In the genomic region with DNA sequence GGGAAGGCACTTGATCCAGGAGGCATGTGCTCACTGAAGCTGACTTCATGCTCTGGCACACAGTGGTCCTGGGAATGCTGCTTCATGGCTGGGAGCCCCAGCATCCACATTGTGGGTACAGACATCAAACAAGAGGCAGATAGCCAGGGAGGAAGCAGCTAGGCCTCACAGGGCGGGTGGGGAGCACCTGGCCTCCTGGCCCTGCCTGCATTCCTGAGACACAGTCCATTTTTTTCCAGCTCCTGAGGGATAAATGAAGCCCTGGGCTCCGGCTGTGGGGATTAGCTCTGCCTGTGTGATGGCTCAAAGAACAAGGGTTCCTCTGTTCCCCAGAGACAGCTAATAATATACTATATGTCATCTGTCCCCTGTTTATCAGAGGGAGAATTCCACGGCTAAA, we compare ENCODE assay signal across 21 mouse cellular contexts. TPM values are rescaled to one million over a fixed set of nuclear protein-coding genes. Genes with fewer than 3 reads are reported as not detected.
A peak's percentile ranks its signal among the peaks of the same experiment; 100 is the strongest.
DNase-seq lines count a peak whose midpoint lies in the region; ATAC-seq and TF ChIP-seq lines count a peak whose summit lies in the region.
"Had no signal": no experiment of that assay in that cellular context is flagged by ENCODE, and none has a peak within 500 bp of the region (broad histone marks: within the 10 kb centered on the region; RNA-seq: fewer than 3 reads in every experiment).

No protein-coding gene starts in this region.

- H3K27ac ChIP-seq in hindbrain, postnatal 0 days = 0 out of 2 replicates have a peak overlapping the region, but pooled peaks have one; percentile 11
- no peak overlapping the region for H3K27ac ChIP-seq in hindbrain, embryonic 11.5 days (ENCODE audit: low read depth, low read length)
- 0 out of 2 replicates have a peak overlapping the region, but pooled peaks have one; percentile 45 for H3K27ac ChIP-seq in midbrain, embryonic 13.5 days
- H3K27ac ChIP-seq: heart, embryonic 15.5 days; hindbrain, embryonic 12.5 days; liver, embryonic 13.5 days had no signal

- H3K4me1 ChIP-seq in hindbrain, postnatal 0 days (ENCODE audit: insufficient read depth, low read length) = 0 out of 2 replicates have a peak, but pooled peaks cover 5% of the 10 kb centered on the region
- H3K4me1 ChIP-seq in hindbrain, embryonic 11.5 days (replicated peaks; ENCODE audit: control insufficient read depth, insufficient read depth, low read length) = no peaks in the 10 kb centered on the region
- H3K4me1 ChIP-seq in midbrain, embryonic 13.5 days (replicated peaks) = peaks cover 14% of the 10 kb centered on the region
- H3K4me1 ChIP-seq: liver, embryonic 13.5 days had no signal

- POLR2A ChIA-PET in Patski (lab: Charles Lee) = no interaction called here

- no peak overlapping the region for H3K9ac ChIP-seq in hindbrain, postnatal 0 days (replicated peaks; ENCODE audit: low read length)
- no peak overlapping the region for H3K9ac ChIP-seq in hindbrain, embryonic 11.5 days (ENCODE audit: low read depth, low read length)
- H3K9ac ChIP-seq in midbrain, embryonic 13.5 days (replicated peaks) = no peak overlapping the region
- H3K9ac ChIP-seq: heart, embryonic 15.5 days; hindbrain, embryonic 12.5 days; liver, embryonic 13.5 days had no signal

- no peaks in the 10 kb centered on the region for H3K36me3 ChIP-seq in hindbrain, postnatal 0 days (ENCODE audit: insufficient read depth, low read length)
- no peaks in the 10 kb centered on the region for H3K36me3 ChIP-seq in hindbrain, embryonic 11.5 days (ENCODE audit: control insufficient read depth, insufficient read depth, low read length)
- no peaks in the 10 kb centered on the region for H3K36me3 ChIP-seq in midbrain, embryonic 13.5 days
- H3K36me3 ChIP-seq: G1E; heart, embryonic 15.5 days; hindbrain, embryonic 12.5 days; liver, embryonic 13.5 days had no signal

- CTCF ChIA-PET in Patski (lab: Charles Lee) = interaction anchor here (1.1 to 3.6 kb wide), 4 partner anchors 10 to 49 kb away, joined by 4 to 14 read pairs (median 4); no protein-coding TSS in a partner anchor

- ATAC-seq in hindbrain, postnatal 0 days = no peak
- ATAC-seq in hindbrain, embryonic 11.5 days (ENCODE audit: low FRiP score) = no peak
- peak; percentile 12 for ATAC-seq in Patski
- no peak for ATAC-seq in midbrain, embryonic 13.5 days
- ATAC-seq: CD4-positive, CD25-positive, alpha-beta regulatory T cell, adult 4 months; intestine, postnatal 0 days had no signal

- H3K27me3 ChIP-seq in hindbrain, postnatal 0 days (ENCODE audit: insufficient read depth, low read length) = no peaks in the 10 kb centered on the region
- no peaks in the 10 kb centered on the region for H3K27me3 ChIP-seq in hindbrain, embryonic 11.5 days (ENCODE audit: control insufficient read depth, insufficient read depth, low read length)
- no peaks in the 10 kb centered on the region for H3K27me3 ChIP-seq in Patski
- H3K27me3 ChIP-seq in midbrain, embryonic 13.5 days = no peaks in the 10 kb centered on the region
- H3K27me3 ChIP-seq: hindbrain, embryonic 12.5 days; liver, embryonic 13.5 days had no signal

- no peak overlapping the region for H3K4me3 ChIP-seq in hindbrain, postnatal 0 days (ENCODE audit: low read length)
- no peak overlapping the region for H3K4me3 ChIP-seq in hindbrain, embryonic 11.5 days (ENCODE audit: low read depth, low read length)
- no peak overlapping the region for H3K4me3 ChIP-seq in midbrain, embryonic 13.5 days (replicated peaks)
- H3K4me3 ChIP-seq: heart, embryonic 15.5 days; hindbrain, embryonic 12.5 days; liver, embryonic 13.5 days had no signal

- 35% methylated on average over 3 of the region's 3 CpGs for WGBS in hindbrain, postnatal 0 days
- 49% methylated on average over 3 of the region's 3 CpGs for WGBS in hindbrain, embryonic 11.5 days
- 14% methylated on average over 3 of the region's 3 CpGs for WGBS in midbrain, embryonic 13.5 days

- no peak overlapping the region for H3K4me2 ChIP-seq in hindbrain, postnatal 0 days (ENCODE audit: low read depth, low read length)
- H3K4me2 ChIP-seq in hindbrain, embryonic 11.5 days (replicated peaks; ENCODE audit: low read depth, low read length) = no peak overlapping the region
- no peak overlapping the region for H3K4me2 ChIP-seq in midbrain, embryonic 13.5 days (replicated peaks)
- H3K4me2 ChIP-seq: heart, embryonic 15.5 days; hindbrain, embryonic 12.5 days; liver, embryonic 13.5 days had no signal

- TF ChIP-seq CTCF in hindbrain, postnatal 0 days (IDR thresholded peaks at IDR 0.05; ENCODE audit: low read depth) = no peak
- no peak for TF ChIP-seq CTCF in Patski (IDR thresholded peaks at IDR 0.05)
- no peak for TF ChIP-seq CTCF in brain, embryonic 14.5 days (IDR thresholded peaks at IDR 0.05; ENCODE audit: borderline replicate concordance, extremely low read depth, insufficient read depth, insufficient read length)

- DNase-seq in hindbrain, postnatal 0 days (ENCODE audit: low spot score) = peak; percentile 21
- DNase-seq in hindbrain, embryonic 11.5 days (ENCODE audit: low spot score) = no peak
- DNase-seq in Patski (ENCODE audit: low read depth, low spot score) = no peak
- DNase-seq in brain, embryonic 14.5 days (ENCODE audit: low read depth) = peak; percentile 48
- no peak for DNase-seq in liver
- DNase-seq in layer of hippocampus, adult 8-10 months (ENCODE audit: low spot score in 2 of 2) = no peak
- DNase-seq: adrenal gland, adult 2 months; cerebellum, adult 11-12 months; embryo, embryonic 11 days; gastrocnemius, postnatal 10 days; heart, adult 18-20 months; kidney, postnatal 10 days; liver, embryonic 13.5 days; thymus, postnatal 4 days had no signal

- H3K9me3 ChIP-seq in hindbrain, postnatal 0 days (ENCODE audit: low read length) = no peaks in the 10 kb centered on the region
- H3K9me3 ChIP-seq in hindbrain, embryonic 11.5 days (ENCODE audit: control insufficient read depth, low read length) = no peaks in the 10 kb centered on the region
- no peaks in the 10 kb centered on the region for H3K9me3 ChIP-seq in midbrain, embryonic 13.5 days
- H3K9me3 ChIP-seq: G1E; heart, embryonic 15.5 days; hindbrain, embryonic 12.5 days; liver, embryonic 13.5 days had no signal

- in situ Hi-C loops in Patski (cut with MboI; ENCODE audit: low pct_unique_long_range_greater_than_20kb) = no loop called here

- TF ChIP-seq POLR2A in brain, embryonic 14.5 days (IDR thresholded peaks at IDR 0.05; ENCODE audit: borderline replicate concordance, extremely low read depth, insufficient read depth, insufficient read length, poor library complexity, severe bottlenecking) = no peak

RNA-seq across cellular contexts. Expression of gene Myh3, which starts 3.1 kb away (rescaled TPM):
- 1.1 and 3.0 TPM in 2 replicates for total RNA-seq in hindbrain, postnatal 0 days (2014; rRNA removed)
- polyA plus RNA-seq in hindbrain, postnatal 0 days (2015; fragmentation: Nextera tagmentation; extraction: Ambion mirVana) = 0.25 and 0.35 TPM in 2 replicates
- 2.3 and 4.1 TPM in 2 replicates for polyA plus RNA-seq in hindbrain, embryonic 11.5 days (2014; fragmentation: Nextera tagmentation; extraction: Ambion mirVana)
- polyA plus RNA-seq in Patski (2021) = 0.01 TPM
- 1.2 and 1.4 TPM in 2 replicates for polyA plus RNA-seq in brain, embryonic 14.5 days (2012; rRNA removed)
- polyA plus RNA-seq in midbrain, embryonic 13.5 days (2015; fragmentation: Nextera tagmentation; extraction: Ambion mirVana) = 0.35 and 0.39 TPM in 2 replicates
- 1 to 10 TPM in 1 of 4 experiments, under 1 TPM in 3; 0.50 to 1.1 (median 0.81) TPM for total RNA-seq in layer of hippocampus, adult 8-10 months (2022)
- total RNA-seq: G1E; neutrophil, adult 5-6 weeks had no signal
- polyA plus RNA-seq: adrenal gland, adult 2 months; G1E had no signal

RNA-seq across cellular contexts. Expression of gene Sco1, which starts 22.6 kb away (rescaled TPM):
- 11.0 and 13.8 TPM in 2 replicates for total RNA-seq in hindbrain, postnatal 0 days (2014; rRNA removed)
- 13.6 and 14.9 TPM in 2 replicates for polyA plus RNA-seq in hindbrain, postnatal 0 days (2015; fragmentation: Nextera tagmentation; extraction: Ambion mirVana)
- polyA plus RNA-seq in hindbrain, embryonic 11.5 days (2014; fragmentation: Nextera tagmentation; extraction: Ambion mirVana) = 16.1 and 20.0 TPM in 2 replicates
- 16.2 TPM for polyA plus RNA-seq in Patski (2021)
- 5.6 and 7.5 TPM in 2 replicates for polyA plus RNA-seq in brain, embryonic 14.5 days (2012; rRNA removed)
- polyA plus RNA-seq in midbrain, embryonic 13.5 days (2015; fragmentation: Nextera tagmentation; extraction: Ambion mirVana) = 15.1 and 16.4 TPM in 2 replicates
- total RNA-seq in layer of hippocampus, adult 8-10 months (2022) = 10 to 100 TPM in 1 of 4 experiments, 1 to 10 TPM in 3; 8.0 to 11.0 (median 9.7) TPM

RNA-seq across cellular contexts. Expression of gene Adprm, which starts 22.6 kb away (rescaled TPM):
- 15.6 and 18.9 TPM in 2 replicates for total RNA-seq in hindbrain, postnatal 0 days (2014; rRNA removed)
- polyA plus RNA-seq in hindbrain, postnatal 0 days (2015; fragmentation: Nextera tagmentation; extraction: Ambion mirVana) = 25.3 and 29.5 TPM in 2 replicates
- 38.7 and 39.0 TPM in 2 replicates for polyA plus RNA-seq in hindbrain, embryonic 11.5 days (2014; fragmentation: Nextera tagmentation; extraction: Ambion mirVana)
- 27.9 TPM for polyA plus RNA-seq in Patski (2021)
- polyA plus RNA-seq in brain, embryonic 14.5 days (2012; rRNA removed) = 28.8 and 33.5 TPM in 2 replicates
- polyA plus RNA-seq in midbrain, embryonic 13.5 days (2015; fragmentation: Nextera tagmentation; extraction: Ambion mirVana) = 37.0 and 38.5 TPM in 2 replicates
- total RNA-seq in layer of hippocampus, adult 8-10 months (2022) = 10 to 100 TPM; 24.0 to 31.6 (median 29.5) TPM

RNA-seq across cellular contexts. Expression of gene Tmem220, which starts 50.1 kb away (rescaled TPM):
- total RNA-seq in hindbrain, postnatal 0 days (2014; rRNA removed) = 0.26 TPM in 1 of 2 replicates, not detected in the other
- 0.97 and 1.1 TPM in 2 replicates for polyA plus RNA-seq in hindbrain, postnatal 0 days (2015; fragmentation: Nextera tagmentation; extraction: Ambion mirVana)
- 1.4 and 1.5 TPM in 2 replicates for polyA plus RNA-seq in hindbrain, embryonic 11.5 days (2014; fragmentation: Nextera tagmentation; extraction: Ambion mirVana)
- polyA plus RNA-seq in Patski (2021) = 6.6 TPM
- polyA plus RNA-seq in brain, embryonic 14.5 days (2012; rRNA removed) = 0.45 and 0.93 TPM in 2 replicates
- polyA plus RNA-seq in midbrain, embryonic 13.5 days (2015; fragmentation: Nextera tagmentation; extraction: Ambion mirVana) = 0.89 and 0.93 TPM in 2 replicates
- total RNA-seq in layer of hippocampus, adult 8-10 months (2022) = 1 to 10 TPM in 2 of 4 experiments, under 1 TPM in 2; 0.45 to 1.4 (median 0.96) TPM

Comparison
In these comparisons a context has a peak if more than half of its experiments do, and no peak if none do; other contexts are left out.
1. DNase-seq: peak in hindbrain, postnatal 0 days (single experiment) and brain, embryonic 14.5 days (single experiment); none in hindbrain, embryonic 11.5 days (single experiment), Patski (single experiment), liver (single experiment) and layer of hippocampus, adult 8-10 months (0 of 2).